Mouse (Mus musculus): Measurements from ENCODE around the gene Orai2.

GRCm38 (mm10) chr5:136173606-136174463 lies 3.3 kb upstream of the Orai2 start:
- no peak for TF ChIP-seq CTCF (IDR thresholded peaks at IDR 0.05)
- peak; percentile 80 for TF ChIP-seq EP300 (IDR thresholded peaks at IDR 0.05)
